Mouse (Mus musculus) heart, embryonic 11.5 days (tissue): ENCODE results near the gene Lrp3. TPM values are rescaled to one million over a fixed set of nuclear protein-coding genes. Genes with fewer than 3 reads are reported as not detected.

Experiments
- ATAC-seq: fragments of 200-750 bp; cut with Nextera tagmentation; replicated peaks from 2 replicates; pipeline ENCODE4 v1.8.0; 2017; ENCODE audit warnings: moderate library complexity; ENCODE audit not compliant: insufficient number of reproducible peaks, low FRiP score, low TSS enrichment
- H3K27ac ChIP-seq: fragments of 300-500 bp; sonication (generic); 2 replicates; pipeline ENCODE4 v1.5.1; 2014; ENCODE audit warnings: mild to moderate bottlenecking, low read depth, low read length
- H3K27me3 ChIP-seq: fragments of 300-500 bp; sonication (generic); 2 replicates; pipeline ENCODE4 v1.6.1; 2014; ENCODE audit warnings: mild to moderate bottlenecking, low read length, mixed read lengths; ENCODE audit not compliant: control insufficient read depth, insufficient read depth
- H3K36me3 ChIP-seq: fragments of 300-500 bp; sonication (generic); 2 replicates; pipeline ENCODE4 v1.6.1; 2014; ENCODE audit warnings: mild to moderate bottlenecking, low read length, moderate library complexity, mixed read lengths; ENCODE audit not compliant: control insufficient read depth, insufficient read depth
- H3K4me1 ChIP-seq: fragments of 300-500 bp; sonication (generic); 2 replicates; pipeline ENCODE4 v1.6.1; 2014; ENCODE audit warnings: low read length; ENCODE audit not compliant: control insufficient read depth, insufficient read depth
- H3K4me2 ChIP-seq: fragments of 300-500 bp; sonication (generic); 2 replicates; pipeline ENCODE4 v1.6.1; 2014; ENCODE audit warnings: mild to moderate bottlenecking, moderate library complexity
- H3K4me3 ChIP-seq: fragments of 300-500 bp; sonication (generic); 2 replicates; pipeline ENCODE4 v1.5.1; 2014; ENCODE audit warnings: low read depth, low read length
- H3K9ac ChIP-seq: fragments of 300-500 bp; sonication (generic); 2 replicates; pipeline ENCODE4 v1.6.1; 2014; ENCODE audit warnings: mild to moderate bottlenecking, low read depth, low read length, moderate library complexity
- H3K9me3 ChIP-seq: fragments of 300-500 bp; sonication (generic); replicated peaks from 2 replicates; pipeline ENCODE4 v1.6.1; 2016; ENCODE audit warnings: low read length; ENCODE audit not compliant: control insufficient read depth
- WGBS: fragments of 180-500 bp; shearing (Covaris S2); extraction: QIAGEN DNeasy Blood & Tissue Kit; methylation state at CpG from one replicate; pipeline ENCODE4 v1.1.7; 2014; ENCODE audit not compliant: insufficient replicate concordance; 5-methylcytosine and 5-hydroxymethylcytosine counted together
- polyA plus RNA-seq: library from polyadenylated mRNA; unstranded; fragments of >200 nt; fragmentation: Nextera tagmentation; extraction: Ambion mirVana; gene quantifications from 2 replicates; pipeline ENCODE4 v1.2.1, GENCODE M21; 2014

Gene Lrp3
- polyA plus RNA-seq, 1 experiment from 2014 or later, result 2.2 TPM

DNA sequence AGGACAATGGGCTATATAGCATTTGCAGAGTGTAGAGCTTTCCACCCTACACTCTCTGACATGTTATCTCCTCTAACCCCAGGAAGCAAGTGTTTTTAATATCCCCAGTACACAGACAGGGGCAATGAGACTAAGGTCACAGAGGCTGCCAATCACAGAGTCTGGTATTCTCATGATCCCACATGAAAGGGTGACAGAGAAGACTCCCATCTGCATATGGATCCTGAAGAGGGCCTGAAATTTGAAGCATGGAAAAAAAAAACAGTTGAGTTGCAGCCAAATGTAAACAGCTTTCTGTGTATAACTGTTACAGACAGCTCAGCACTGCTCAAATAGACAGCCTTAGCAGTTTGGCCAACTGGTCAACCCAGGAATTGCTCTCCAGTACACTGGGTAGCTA is 15.5 kb downstream of the Lrp3 start:
- Histone ChIP-seq H3K4me3 (no peak overlapping the region), H3K9ac (no peak overlapping the region), H3K27me3 (peaks cover 8% of the 10 kb centered on the region; the same call in 1 of the 2 replicates), H3K9me3 (no peaks in the 10 kb centered on the region), H3K4me1 (no peaks in the 10 kb centered on the region), H3K27ac (no peak overlapping the region), H3K4me2 (no peak overlapping the region), H3K36me3 (peaks cover 5% of the 10 kb centered on the region)
- ATAC-seq, result no peak

DNA sequence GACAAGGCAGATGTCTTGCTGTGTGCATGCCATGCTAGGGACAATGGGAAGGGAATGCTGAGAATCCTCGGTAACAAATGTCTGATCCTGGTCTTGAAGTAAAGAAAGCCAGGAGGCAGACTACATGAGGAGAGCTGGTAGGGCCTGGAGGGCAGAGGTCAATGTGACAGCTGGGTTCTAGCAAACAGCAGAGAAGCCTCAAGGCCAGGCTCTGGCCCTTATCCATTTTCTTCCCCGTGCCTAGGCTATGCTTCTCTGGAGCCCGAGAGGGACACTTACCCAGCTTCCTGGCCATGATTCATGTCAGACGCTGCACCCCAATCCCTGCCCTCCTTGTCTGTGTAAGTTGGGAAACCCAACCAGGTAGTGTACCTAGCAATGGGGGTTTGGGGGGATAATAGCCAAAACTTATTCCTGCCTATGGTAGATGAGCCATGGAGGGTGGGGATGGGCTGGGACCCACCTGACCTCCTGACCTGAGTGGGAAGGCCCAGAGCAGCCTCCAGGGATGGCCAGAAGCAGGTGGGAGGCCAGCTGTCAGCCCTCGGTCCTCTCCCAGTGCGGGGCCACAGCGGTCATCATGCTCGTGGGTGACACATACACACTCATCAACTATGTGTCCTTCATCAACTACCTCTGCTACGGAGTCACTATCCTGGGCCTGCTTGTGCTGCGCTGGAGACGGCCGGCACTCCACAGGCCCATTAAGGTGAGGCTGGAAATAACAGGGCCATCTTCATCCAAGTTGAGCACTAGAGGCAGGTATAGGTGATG is 16.1 kb downstream of the Lrp3 start:
- ATAC-seq, result no peak
- no peak overlapping the region for H3K4me2 ChIP-seq
- H3K9me3 ChIP-seq, result no peaks in the 10 kb centered on the region
- H3K27ac ChIP-seq, result no peak overlapping the region
- H3K4me3 ChIP-seq, result no peak overlapping the region
- 82% methylated on average over 12 of the region's 12 CpGs for WGBS
- peaks cover 5% of the 10 kb centered on the region for H3K36me3 ChIP-seq
- no peak overlapping the region for H3K9ac ChIP-seq
- peaks cover 10% of the 10 kb centered on the region; the same call in 1 of the 2 replicates for H3K27me3 ChIP-seq
- no peaks in the 10 kb centered on the region for H3K4me1 ChIP-seq

- 66% methylated on average over 2 of the region's 2 CpGs for WGBS
- ATAC-seq, result no peak
- H3K4me2 ChIP-seq, result no peak overlapping the region
- H3K9me3 ChIP-seq, result no peaks in the 10 kb centered on the region
- no peaks in the 10 kb centered on the region for H3K4me1 ChIP-seq
- no peak overlapping the region for H3K9ac ChIP-seq
- no peak overlapping the region for H3K27ac ChIP-seq
- peaks cover 10% of the 10 kb centered on the region; the same call in 1 of the 2 replicates for H3K27me3 ChIP-seq
- H3K36me3 ChIP-seq, result no peaks in the 10 kb centered on the region
- H3K4me3 ChIP-seq, result no peak overlapping the region
These were observed 18.3 kb downstream of the Lrp3 start for GRCm38 (mm10) chr7:35197022-35197421.

GRCm38 (mm10) chr7:35191276-35191675 is 24.0 kb downstream of the Lrp3 start:
- no peak overlapping the region for H3K9ac ChIP-seq
- no peaks in the 10 kb centered on the region for H3K36me3 ChIP-seq
- 22% methylated on average over 2 of the region's 2 CpGs for WGBS
- H3K4me2 ChIP-seq, result no peak overlapping the region
- ATAC-seq, result no peak
- H3K27me3 ChIP-seq, result peaks cover 27% of the 10 kb centered on the region
- H3K4me1 ChIP-seq, result no peaks in the 10 kb centered on the region
- H3K27ac ChIP-seq, result no peak overlapping the region
- H3K9me3 ChIP-seq, result no peaks in the 10 kb centered on the region
- no peak overlapping the region for H3K4me3 ChIP-seq

- ATAC-seq, result no peak
- H3K9ac ChIP-seq, result no peak overlapping the region
- WGBS, result 56% methylated on average over 5 of the region's 5 CpGs
- peaks cover 40% of the 10 kb centered on the region for H3K27me3 ChIP-seq
- H3K9me3 ChIP-seq, result no peaks in the 10 kb centered on the region
- peaks cover 7% of the 10 kb centered on the region; the same call in 1 of the 2 replicates for H3K4me1 ChIP-seq
- H3K27ac ChIP-seq, result no peak overlapping the region
- H3K4me2 ChIP-seq, result no peak overlapping the region
- H3K4me3 ChIP-seq, result no peak overlapping the region
- no peaks in the 10 kb centered on the region for H3K36me3 ChIP-seq
These were observed 25.6 kb downstream of the Lrp3 start for GRCm38 (mm10) chr7:35189699-35190098.

DNA sequence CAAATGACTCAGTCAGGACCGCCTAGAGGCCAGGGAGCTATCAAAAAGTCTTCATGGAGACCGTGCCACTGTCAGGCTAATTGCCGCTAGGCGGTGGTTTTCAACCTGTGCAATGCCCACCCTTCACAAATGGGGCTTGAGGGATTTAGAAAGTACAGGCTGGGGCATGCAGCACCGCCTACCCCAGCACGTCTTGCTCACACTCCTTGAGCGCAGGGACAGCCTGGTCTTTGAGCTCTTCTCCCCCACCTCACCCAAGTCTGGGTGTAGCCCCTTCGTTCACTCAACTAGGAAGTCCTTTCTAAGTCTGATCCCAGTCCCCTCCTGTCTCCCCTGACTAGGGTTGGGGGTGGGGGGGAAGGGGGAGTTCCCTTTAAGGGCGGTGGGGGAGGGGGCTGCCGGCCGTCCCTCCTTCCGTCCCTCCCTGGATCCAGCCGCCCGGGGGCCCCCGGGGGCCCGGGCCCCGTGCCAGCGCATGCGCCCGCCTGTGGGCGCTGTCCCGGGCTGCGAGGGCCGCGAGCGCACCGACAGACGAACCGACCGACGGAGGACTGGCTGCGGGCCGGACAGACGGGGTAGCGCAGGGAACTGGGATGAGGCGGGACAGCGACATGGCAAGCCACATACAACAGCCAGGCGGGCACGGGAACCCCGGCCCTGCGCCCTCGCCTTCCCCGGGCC is 29.3 kb downstream of the Lrp3 start, which contains the start of gene Slc7a10:
TSS of gene Slc7a10 (plus strand) at position 497 of the 681 bp plus-strand sequence.
- no peak within 1 kb of the TSS for H3K27ac ChIP-seq
- WGBS, result 3% methylated on average over 40 of the region's 43 CpGs
- H3K4me2 ChIP-seq, result peak within 1 kb of the TSS; percentile 72
- peak; percentile 43; the same call in 1 of the 2 replicates for ATAC-seq
- H3K9ac ChIP-seq, result peak within 1 kb of the TSS; percentile 39; the same call in 1 of the 2 replicates
- H3K4me1 ChIP-seq, result peaks cover 7% of the 10 kb centered on the region; the same call in 1 of the 2 replicates
- peaks cover 3% of the 10 kb centered on the region for H3K9me3 ChIP-seq
- H3K36me3 ChIP-seq, result no peaks in the 10 kb centered on the region
- peak within 1 kb of the TSS; percentile 46 for H3K4me3 ChIP-seq
- H3K27me3 ChIP-seq, result peaks cover 38% of the 10 kb centered on the region

- Histone ChIP-seq H3K4me3 (peak overlapping the region; percentile 46), H3K27ac (no peak overlapping the region), H3K4me1 (peaks cover 7% of the 10 kb centered on the region; the same call in 1 of the 2 replicates), H3K9ac (peak overlapping the region; percentile 39; the same call in 1 of the 2 replicates), H3K36me3 (no peaks in the 10 kb centered on the region), H3K27me3 (peaks cover 33% of the 10 kb centered on the region), H3K9me3 (peaks cover 3% of the 10 kb centered on the region), H3K4me2 (peak overlapping the region; percentile 72)
- WGBS, result 2% methylated on average over 54 of the region's 54 CpGs
- peak; percentile 55 for ATAC-seq
These were observed 30.2 kb downstream of the Lrp3 start for GRCm38 (mm10) chr7:35184833-35185724.
